Mouse (Mus musculus) c-Kit-negative CD71-positive TER-119-positive erythroid progenitor cells, embryonic 14.5 days (primary cell): ENCODE data around the gene Cisd3.
"Not testable (repeated sequence)": the region's sequence is repeated elsewhere in the genome, so short reads cannot be mapped to it uniquely, and the experiment has no call there.

Experiments used
- DNase-seq: peaks from one replicate; pipeline ENCODE4 v3.0.0-alpha.2; 2013; ENCODE audit warnings: low read depth, low spot score

Cisd3 gene

DNA sequence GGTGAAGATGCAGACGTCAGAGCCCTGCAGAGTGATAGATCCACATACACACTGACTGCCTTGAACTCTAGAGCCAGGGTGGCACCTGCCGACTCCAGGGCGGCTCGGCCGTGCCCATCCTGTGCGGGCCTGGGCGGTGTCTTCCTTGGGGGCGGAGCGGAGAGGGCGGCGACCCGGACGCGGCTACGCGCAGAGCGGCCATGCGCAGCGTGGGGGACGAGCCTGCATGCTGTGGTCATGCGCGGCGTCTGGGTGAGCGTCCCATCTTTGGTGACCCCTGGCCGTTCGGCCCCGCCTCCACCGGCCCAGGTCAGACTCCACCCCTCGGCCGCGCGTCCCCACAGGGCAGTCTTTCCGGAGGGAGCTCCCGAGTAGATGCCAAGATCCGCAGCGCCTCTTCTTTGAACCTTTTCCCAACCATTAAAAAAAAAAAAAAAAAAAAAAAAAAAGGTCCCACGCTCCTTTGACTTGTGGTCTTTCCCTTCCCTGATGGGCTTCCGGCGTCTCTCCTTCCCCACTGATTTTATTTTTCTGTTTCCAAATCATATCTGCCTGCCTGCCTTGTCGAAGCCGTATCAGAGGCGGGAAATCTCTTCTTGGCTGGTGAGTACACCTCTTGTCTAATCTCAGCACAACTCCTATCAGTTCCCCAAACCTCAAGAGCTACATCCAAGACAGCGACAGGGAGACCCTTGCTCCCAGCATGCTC lies at the start of gene Cisd3:
Gene Cisd3 (plus strand): TSS at position 214 of the 709 bp plus-strand sequence.
- no peak for DNase-seq

DNA sequence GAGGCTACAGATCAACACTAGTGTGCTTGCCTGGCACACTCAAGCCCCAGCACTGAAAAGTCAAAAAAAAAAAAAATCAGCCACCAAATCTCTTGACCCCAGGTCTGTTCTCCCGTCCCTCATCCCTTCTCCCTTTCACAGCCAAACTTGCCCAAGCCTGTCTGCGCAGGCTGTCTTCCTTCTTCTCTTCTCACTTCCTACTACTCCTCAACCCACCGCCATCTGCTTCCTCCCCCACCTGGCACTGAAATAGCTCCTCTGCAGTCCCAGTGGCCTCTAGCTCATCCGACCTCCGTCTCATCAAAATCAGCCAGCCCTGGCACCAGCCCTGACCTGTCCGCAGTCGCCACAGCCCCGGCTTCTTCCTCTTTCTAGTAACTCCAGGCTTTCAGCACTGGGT lies 44.0 kb upstream of the Cisd3 start:
- no peak for DNase-seq

DNA sequence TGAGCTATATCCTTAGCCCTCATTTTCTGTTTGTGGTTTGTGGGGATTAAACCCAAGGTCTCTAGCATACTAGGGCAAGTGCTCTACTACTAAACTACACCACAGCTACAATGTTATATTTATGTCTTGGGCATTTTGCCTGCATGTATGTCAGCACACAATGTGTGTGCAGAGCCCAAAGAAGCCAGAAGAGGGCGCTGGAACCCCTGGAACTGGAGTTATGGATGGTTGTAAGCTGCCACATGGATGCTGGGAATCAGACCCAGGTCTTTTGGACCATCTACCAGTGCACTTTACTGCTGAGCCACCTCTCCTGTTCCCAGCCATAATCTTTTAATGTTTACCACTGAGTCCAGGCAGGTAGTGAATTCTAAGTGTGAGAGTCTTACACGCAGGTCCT lies 42.9 kb upstream of the Cisd3 start:
- DNase-seq, result no peak

DNA sequence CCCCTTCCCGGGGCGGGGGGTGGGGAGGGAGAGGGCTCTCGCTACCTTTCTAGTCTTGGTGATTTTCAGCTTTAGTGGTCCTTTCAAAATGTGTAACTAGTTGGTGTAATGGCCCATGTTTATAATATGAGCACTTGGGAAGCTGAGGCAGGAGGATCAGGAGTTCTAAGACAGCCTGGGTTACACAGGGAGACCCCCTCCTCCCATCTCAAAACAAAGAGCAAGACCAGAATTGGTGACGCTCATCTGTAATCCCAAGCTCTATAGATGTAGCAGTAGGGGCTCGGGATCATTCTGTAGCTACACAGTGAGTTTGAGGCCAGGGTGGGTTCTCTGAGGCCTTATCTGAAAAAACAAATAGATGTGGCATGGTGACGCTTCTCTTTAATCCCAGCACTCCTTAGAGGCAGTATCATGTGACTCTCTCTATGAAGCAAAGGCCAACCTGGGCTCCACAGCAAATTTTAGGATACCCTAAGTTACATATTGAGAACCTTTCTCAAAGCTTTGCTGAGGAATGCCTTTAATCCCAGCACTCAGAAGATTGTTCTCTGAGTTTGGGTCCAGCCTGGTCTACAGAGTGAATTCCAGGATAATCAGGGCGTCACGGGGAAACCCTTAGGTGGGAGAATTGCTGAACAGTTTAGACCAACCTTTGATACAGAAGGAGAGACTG lies 42.1 kb upstream of the Cisd3 start:
- DNase-seq, result no peak

DNA sequence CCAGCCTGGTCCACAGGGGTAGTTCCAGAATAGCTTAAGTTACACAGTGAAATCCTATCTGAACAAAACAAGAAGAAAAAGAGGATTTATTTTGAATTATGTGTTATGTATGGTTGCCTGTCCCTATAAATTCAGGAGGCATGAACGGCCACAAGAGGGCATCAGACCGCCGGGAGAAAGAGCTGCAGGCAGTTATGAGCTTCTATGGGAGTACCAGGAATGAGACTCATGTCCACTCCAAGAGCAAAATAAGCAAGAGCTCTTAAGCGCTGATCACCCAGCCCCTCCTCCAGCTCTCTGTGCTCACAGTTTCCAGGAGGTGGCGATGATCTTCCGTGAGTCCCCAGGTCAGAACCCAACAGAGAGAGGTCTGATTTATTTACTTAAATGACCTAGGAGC lies 40.8 kb upstream of the Cisd3 start:
- no peak for DNase-seq

DNA sequence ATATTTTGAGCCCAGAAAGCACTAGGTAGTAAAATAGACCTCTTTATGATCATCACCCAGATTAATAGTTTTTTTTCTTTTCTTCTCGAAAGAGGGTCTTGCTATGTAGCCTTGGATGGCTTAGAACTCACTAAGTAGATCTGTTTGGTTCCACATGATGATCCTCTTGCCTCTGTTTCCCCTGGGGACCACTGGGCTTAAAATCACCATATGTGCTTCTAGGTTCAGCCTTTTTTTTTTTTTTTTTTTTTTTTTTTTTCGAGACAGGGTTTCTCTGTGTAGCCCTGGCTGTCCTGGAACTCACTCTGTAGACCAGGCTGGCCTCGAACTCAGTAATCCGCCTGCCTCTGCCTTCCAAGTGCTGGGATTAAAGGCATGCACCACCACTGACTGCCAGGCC lies 37.1 kb upstream of the Cisd3 start:
- DNase-seq, result not testable (repeated sequence)

DNA sequence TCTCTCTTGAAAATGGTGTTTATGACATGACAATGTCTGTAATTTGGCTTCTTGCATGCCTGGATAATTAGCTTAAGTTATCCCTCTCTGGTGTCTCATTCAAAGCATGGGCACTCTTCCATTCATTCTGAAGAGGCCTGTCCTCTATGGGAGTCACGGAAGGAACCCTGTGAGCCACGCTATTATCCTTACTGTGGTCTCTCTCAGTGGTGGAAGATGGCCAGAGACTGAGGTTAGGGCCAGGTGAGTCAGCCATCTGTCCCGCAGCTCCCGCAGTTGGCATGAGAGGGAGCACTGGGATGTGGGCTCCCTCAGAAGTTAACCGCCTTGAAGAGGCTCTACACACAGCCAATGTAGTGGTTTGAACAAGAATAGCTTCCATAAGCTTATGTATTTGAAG lies 35.3 kb upstream of the Cisd3 start:
- DNase-seq, result no peak

DNA sequence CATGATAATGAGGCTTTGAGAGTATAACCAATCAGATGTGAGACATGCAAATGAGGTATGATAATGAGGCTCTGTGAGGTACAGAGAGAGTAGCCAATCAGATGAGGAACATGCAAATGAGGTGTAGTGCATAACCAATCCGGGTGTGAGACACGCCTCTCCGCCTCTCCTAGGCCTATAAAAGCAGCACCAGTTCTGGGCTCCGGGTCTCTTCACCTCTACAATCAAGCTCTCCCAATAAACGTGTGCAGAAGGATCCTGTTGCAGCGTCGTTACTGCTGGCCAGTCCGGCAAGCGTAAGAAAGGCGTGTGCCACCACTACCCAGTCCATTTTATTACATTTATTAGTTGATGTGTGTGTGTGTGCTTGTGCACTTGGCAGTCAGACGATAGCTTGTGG lies 32.2 kb upstream of the Cisd3 start:
- DNase-seq, result not testable (repeated sequence)

DNA sequence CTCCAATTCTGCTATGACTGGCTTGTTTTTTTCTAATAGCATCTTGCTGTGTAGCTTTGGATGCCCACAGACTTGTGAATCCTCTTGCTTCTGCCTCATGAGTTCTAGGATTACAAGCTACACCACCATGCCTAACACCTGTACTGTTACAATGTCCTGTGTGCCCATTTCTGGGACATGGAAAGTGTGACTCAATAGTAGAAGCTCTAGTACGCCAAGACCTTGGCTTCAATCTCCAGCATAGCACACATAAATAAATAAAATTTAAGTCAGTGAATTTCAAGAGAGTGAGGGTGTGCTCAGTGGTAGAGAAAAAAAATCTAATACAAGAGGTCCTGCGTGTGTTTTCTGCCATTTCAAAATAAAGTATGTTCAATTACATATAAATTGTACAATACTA lies 31.4 kb upstream of the Cisd3 start:
- DNase-seq, result no peak

DNA sequence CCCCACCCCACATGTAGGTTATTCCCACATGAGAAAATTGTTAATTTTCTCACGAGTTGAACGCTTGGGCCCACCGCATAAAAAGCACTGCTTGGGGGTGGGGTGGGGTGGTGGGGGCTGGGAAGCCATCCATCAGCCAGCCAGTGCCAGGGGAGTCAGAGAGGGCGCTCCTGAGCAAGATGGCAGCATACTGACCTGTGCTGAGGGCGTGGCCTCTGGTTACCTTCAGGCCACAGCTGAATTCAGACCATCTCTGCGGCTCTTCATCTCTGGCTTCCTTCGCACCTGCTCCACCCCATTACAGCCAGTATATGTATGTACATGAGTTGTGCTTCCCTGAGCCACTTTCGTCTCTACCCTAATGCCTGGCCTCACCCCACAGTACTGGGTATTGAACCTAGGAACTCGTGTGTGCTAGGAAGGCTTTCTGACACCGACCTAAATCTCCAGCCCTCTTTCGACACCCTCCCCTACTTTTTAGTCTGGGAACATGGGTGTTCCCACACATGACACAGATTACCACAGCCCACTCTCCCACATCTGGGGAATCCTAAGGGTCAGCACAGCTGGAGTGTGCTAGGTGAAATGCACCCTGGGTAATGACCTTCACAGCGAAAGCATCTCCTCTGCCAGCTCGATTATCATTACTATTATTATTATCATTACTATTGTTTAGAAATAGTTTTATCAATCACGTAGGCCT lies 29.2 kb upstream of the Cisd3 start:
- no peak for DNase-seq

DNA sequence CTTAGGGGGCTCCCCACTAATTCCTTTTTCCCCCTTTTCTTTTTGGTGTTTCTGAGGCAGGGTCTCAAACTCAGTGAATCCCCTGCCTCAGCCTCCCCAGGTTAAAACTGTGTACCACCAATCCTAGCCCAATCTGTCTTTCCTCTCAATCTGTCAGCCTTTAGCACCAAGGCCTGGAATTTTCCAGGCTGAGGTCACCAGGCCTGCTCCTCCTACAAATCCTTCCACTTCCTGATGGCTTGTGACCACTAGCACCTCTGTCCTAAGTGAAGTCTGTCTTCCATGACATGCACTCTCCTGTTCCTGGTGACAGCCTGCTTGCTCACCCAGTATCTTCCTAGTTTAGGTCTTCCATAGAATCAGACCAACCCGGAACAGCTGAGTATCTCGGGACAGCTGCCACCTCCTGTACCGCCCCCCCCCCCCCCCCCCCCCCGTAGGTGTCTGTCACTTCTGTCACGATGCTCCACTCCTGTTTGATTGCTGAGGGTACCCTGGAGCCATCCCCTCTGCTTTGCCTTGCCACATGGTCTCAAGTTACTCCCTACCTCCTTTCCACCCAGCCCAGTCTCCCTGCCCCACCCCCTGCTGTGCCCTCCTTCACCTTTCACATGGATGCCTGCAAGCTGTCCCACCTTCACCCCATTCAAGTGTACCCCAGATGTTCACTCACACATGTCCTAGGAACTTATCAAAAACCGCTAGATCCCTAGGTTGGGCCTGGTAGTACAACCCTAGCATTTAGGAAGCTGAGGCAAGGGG lies 28.3 kb upstream of the Cisd3 start:
- no peak for DNase-seq

DNA sequence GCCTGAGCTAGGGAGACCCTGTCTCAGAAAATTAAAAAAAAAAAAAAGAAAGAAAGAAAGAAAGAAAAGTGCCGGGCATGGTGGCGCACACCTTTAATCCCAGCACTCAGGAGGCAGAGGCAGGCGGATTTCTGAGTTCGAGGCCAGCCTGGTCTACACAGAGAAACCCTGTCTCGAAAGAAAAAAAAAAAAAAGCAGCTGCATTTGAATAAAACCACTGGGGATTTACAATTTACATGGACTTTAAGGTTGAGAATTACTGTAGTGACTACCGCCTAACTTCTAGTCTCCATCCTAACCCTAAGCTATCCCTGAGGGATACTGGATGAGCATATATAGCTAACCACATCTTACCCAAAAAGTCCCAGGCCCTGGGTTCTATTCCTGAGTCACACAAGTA lies 27.7 kb upstream of the Cisd3 start:
- not testable (repeated sequence) for DNase-seq

DNA sequence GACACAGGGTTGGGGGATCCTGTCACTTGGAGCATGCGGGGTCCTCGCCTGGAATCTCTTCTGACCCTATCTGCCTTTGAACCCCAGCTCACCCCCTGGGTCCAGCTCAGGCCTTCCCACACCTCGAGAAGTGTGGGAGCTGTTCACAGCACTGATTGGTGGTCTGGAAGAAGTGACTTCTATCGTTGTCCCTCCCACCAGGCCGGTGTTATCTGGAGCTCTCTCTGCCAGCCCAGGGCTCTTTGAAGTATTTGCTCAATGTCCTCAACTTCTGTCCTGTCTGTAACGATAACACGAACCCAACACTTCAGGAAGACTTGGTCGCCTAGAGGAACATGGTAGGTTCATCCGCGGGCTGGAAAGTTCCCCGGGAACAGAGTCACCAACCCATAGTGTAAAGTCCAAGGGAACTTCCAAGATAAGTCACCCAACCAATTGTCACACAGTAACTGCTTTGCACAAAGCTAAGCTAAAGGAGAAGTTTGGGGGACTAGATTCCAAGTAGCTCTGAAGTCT lies 26.8 kb upstream of the Cisd3 start:
- DNase-seq, result no peak

DNA sequence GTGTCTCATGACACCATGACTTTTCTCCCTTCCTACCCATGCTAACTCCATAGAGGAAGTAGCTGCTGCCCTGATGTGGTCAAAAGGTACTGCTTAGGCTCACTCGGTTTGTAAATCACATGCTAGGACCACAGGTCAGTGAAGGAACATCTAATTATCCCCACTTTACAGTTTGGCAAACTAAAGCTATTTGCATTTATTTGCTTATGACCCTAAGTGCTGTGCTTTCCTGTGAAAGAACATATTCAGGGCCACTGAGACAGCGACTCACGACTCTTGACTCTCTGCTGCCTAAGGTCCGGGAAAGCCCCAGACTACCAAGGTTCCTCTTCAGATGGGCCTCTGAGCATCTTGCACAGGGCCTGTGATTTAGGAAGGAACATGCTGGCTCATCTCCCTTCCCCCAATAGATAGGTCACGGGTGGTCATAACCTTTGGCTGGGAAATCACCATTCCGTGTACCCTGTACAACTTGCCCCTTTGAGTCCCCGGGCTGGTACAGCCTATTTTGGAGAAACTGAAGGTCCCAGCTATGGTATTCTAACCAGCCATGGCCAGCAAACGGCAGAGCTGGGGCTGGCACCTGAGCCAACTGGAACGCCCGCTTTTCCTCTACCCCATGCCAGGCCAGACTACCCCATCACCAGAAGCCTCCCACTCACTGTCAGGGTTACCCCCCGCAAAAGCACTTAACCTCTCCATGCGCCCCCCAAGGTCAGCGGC lies 26.2 kb upstream of the Cisd3 start:
- no peak for DNase-seq

DNA sequence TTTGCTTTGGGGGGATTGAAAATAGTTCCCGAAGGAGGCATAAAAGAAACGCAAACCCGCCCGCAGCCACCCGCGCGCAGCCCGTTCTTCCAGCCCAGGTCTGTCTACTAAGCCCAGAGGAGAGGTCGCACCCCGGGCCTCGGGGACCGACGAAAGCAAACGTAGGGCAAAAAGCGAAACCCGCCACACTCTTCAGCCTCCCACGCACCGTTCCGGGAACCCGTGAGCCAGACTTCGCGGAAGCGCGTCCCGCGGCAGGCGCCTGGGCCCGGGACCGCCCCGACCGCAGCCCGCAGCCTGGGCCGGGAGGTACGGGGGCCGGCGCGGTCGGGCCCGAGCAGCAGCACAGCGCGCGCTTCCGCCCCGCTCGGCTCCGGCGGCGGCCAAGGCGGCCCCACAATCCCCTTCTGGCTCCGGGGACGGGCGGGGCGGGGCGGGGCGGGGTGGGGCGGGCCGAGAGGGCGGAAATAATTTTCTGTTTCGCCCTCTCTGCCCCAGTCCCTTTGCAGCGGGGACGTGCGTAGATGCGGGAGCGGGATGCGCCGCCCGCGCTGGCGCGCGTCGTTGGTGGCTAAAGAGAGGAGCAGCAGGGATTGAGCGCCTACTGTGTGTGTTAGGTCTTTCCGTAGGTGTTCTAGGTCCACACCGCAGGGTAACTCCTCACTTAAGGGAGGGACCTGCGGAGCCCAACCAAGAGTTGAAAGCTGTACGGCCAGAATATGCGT lies 25.5 kb upstream of the Cisd3 start:
- DNase-seq, result no peak

DNA sequence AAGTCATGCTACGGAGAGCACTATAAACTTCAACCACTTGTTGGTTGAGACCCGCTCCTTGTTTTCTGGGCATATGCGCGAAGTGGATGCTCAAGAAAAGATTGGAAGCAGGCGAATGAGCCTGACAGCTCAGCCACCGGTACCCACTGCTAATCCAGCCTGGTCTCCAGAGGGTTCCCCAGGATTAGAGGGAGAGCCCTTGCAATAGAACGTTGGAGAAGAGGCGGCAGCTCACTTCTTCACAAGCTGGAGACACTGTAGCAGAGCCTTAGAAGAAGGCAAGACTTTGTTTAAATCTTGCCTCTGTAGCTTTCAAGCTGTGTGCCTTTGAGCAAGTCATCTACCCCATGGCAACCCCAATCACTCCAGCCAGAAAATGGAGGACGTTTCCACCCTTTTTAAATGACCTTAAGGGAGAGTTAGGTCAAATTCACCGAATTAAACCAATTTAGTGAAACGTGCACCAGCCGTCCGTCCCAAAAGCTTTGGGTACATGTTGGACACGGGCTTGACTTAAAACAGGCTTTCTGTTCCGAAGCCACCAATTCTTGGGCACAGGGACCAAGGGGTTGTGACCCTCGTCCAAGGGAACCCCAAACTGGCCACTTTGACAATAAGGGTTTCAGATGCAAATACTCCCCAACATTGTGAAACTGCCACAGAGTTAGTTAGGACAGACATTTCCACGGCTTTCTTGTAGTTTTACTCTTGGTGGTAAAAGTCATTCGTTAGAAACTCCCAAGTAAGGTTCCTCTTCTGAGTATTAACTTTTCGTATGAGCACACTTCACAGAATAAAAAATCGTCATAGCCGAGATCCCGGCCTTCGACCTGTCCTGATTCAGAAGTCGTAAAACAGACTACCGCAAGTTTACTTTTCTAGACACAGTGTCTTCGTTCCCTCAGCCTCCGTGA lies 24.6 kb upstream of the Cisd3 start:
- no peak for DNase-seq

DNA sequence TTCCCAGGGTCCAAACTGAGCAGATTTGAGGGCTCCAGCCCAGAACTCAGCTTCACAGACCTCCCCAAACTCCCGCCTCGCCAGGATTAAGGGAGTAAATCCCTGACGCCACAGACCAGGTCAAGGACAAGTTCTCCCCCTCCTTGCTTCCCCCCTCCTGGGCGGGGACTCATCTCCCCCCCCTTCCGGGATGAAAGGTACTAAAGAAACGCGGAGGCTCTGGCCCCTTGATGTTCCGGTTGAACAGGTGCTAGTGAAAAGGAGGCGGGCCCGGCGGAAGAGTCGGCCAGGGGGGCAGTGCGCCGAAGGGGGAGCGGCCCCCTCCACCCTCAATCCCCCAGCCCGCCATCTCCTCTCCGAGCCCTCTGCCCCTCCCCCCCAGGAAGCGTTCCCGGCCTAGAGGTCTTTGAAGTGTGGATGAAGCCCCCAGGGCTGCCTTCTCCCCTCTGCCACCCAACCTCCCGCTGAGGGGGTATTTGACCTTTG lies 23.9 kb upstream of the Cisd3 start:
- no peak for DNase-seq

DNA sequence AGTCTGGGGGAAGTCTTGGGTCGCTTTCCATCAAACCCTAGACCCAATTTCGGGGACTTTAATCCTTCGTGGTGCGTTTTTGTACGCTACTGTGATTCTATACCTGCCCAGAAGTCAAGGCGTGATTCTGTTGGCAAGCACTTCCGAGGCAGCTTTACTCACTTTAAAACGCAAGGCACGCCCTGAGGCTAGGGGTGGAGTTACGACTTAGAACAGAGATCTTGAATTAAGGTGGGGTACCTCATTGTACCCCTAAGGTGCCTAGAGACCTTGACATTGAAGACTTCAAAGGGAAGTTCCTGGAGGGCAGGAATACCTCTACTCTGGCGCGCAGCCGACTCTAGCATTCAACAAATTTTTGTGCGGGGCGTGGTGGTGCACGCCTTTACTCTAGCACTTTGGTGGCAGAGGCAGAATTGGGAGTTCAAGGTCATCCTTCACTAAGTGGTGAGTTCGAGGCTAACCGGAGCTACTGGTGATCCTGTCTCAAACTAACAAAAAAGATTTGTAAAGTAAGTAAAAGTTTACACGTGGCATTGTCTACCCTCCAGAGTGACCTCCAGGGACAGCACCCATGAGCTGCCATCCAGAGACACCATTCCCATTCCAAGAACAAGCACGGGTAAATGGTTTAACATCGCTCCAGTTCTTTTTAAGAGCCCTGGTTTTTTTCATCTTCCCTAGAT lies 23.3 kb upstream of the Cisd3 start:
- DNase-seq, result no peak
